Comparison of ENCODE assay signal across 23 mouse cellular contexts in genomic region chr13:15398677-15399076, GRCm38 (mm10).
DNase-seq lines count a peak whose midpoint lies in the region; ATAC-seq and TF ChIP-seq lines count a peak whose summit lies in the region.
"Had no signal": no experiment of that assay in that cellular context is flagged by ENCODE, and none has a peak within 500 bp of the region (broad histone marks: within the 10 kb centered on the region; RNA-seq: fewer than 3 reads in every experiment).

No protein-coding gene starts in this region.

- POLR2A ChIA-PET in Patski (lab: Charles Lee) = no interaction called here

- no peak overlapping the region for H3K4me3 ChIP-seq in hindbrain, postnatal 0 days (ENCODE audit: low read length)
- H3K4me3 ChIP-seq in left cerebral cortex, adult 2 months = no peak overlapping the region
- no peak overlapping the region for H3K4me3 ChIP-seq in midbrain, postnatal 0 days (ENCODE audit: low read depth, low read length)

- 63% methylated on average over 2 of the region's 2 CpGs for WGBS in hindbrain, postnatal 0 days
- WGBS in midbrain, postnatal 0 days = 70% methylated on average over 2 of the region's 2 CpGs

- DNase-seq in Patski (ENCODE audit: low read depth, low spot score) (peak; percentile 2), R1 (ENCODE audit: low read depth, low spot score) (peak; percentile 11), ZHBTc4 (ENCODE audit: low read depth, low spot score) (peak; percentile 33)
- no peak for DNase-seq in hindbrain, postnatal 0 days (ENCODE audit: low spot score)
- DNase-seq in left cerebral cortex, adult 2 months (ENCODE audit: extremely low spot score in 1 of 2, low spot score in 2 of 2) = no peak
- no peak for DNase-seq in midbrain, postnatal 0 days (ENCODE audit: low spot score)
- DNase-seq: adrenal gland, adult 2 months; adrenal gland, adult 8-10 months; adrenal gland, postnatal 10 days; adrenal gland, postnatal 14 days; adrenal gland, postnatal 25 days; adrenal gland, postnatal 36 days; B cell, adult 2 months; cerebellum, adult 11 months; cerebellum, adult 11-12 months; cerebellum, adult 18-20 months; cerebellum, adult 2 months; cerebellum, adult 8-10 months; cerebellum, adult 9-10 months had no signal

- in situ Hi-C loops in Patski (cut with MboI; ENCODE audit: low pct_unique_long_range_greater_than_20kb) = no loop called here

- peak; percentile 95 for ATAC-seq in Patski
- no peak for ATAC-seq in hindbrain, postnatal 0 days
- no peak for ATAC-seq in midbrain, postnatal 0 days (ENCODE audit: low FRiP score)
- ATAC-seq: activated CD4-positive, CD25-positive, alpha-beta regulatory T cell, adult 4 months; CD4-positive, CD25-positive, alpha-beta regulatory T cell, adult 4 months had no signal

- no peaks in the 10 kb centered on the region for H3K4me1 ChIP-seq in hindbrain, postnatal 0 days (ENCODE audit: insufficient read depth, low read length)
- H3K4me1 ChIP-seq in midbrain, postnatal 0 days (ENCODE audit: insufficient read depth, low read length) = no peaks in the 10 kb centered on the region

- CTCF ChIA-PET in Patski (lab: Charles Lee) = interaction anchor here (0.7 to 1.2 kb wide), 3 partner anchors 15 to 46 kb away, joined by 3 to 4 read pairs (median 3); no protein-coding TSS in a partner anchor

- H3K27ac ChIP-seq in hindbrain, postnatal 0 days = no peak overlapping the region
- no peak overlapping the region for H3K27ac ChIP-seq in left cerebral cortex, adult 2 months
- no peak overlapping the region for H3K27ac ChIP-seq in midbrain, postnatal 0 days (ENCODE audit: low read depth, low read length)

- intact Hi-C loops in left cerebral cortex, adult 2 months (cut with DNase I) = no loop called here

- H3K36me3 ChIP-seq in hindbrain, postnatal 0 days (ENCODE audit: insufficient read depth, low read length) = no peaks in the 10 kb centered on the region
- no peaks in the 10 kb centered on the region for H3K36me3 ChIP-seq in midbrain, postnatal 0 days (ENCODE audit: insufficient read depth, low read length)
- H3K36me3 ChIP-seq: G1E had no signal

- no peak for TF ChIP-seq CTCF in Patski (IDR thresholded peaks at IDR 0.05)
- no peak for TF ChIP-seq CTCF in hindbrain, postnatal 0 days (IDR thresholded peaks at IDR 0.05; ENCODE audit: low read depth)
- TF ChIP-seq CTCF in left cerebral cortex, adult 2 months (IDR thresholded peaks at IDR 0.05) = no peak
- TF ChIP-seq CTCF in midbrain, postnatal 0 days (IDR thresholded peaks at IDR 0.05) = no peak

- H3K9me3 ChIP-seq in hindbrain, postnatal 0 days (ENCODE audit: low read length) = no peaks in the 10 kb centered on the region
- no peaks in the 10 kb centered on the region for H3K9me3 ChIP-seq in midbrain, postnatal 0 days (ENCODE audit: low read length)
- H3K9me3 ChIP-seq: G1E had no signal

- H3K4me2 ChIP-seq in hindbrain, postnatal 0 days (ENCODE audit: low read depth, low read length) = no peak overlapping the region
- H3K4me2 ChIP-seq in midbrain, postnatal 0 days (ENCODE audit: low read depth, low read length, poor library complexity, severe bottlenecking) = no peak overlapping the region

- H3K27me3 ChIP-seq in Patski = no peaks in the 10 kb centered on the region
- H3K27me3 ChIP-seq in hindbrain, postnatal 0 days (ENCODE audit: insufficient read depth, low read length) = no peaks in the 10 kb centered on the region
- no peaks in the 10 kb centered on the region for H3K27me3 ChIP-seq in midbrain, postnatal 0 days (ENCODE audit: insufficient read depth, low read length)
- H3K27me3 ChIP-seq: CH12.LX had no signal

- no peak overlapping the region for H3K9ac ChIP-seq in hindbrain, postnatal 0 days (replicated peaks; ENCODE audit: low read length)
- no peak overlapping the region for H3K9ac ChIP-seq in midbrain, postnatal 0 days (replicated peaks; ENCODE audit: low read length, poor library complexity, severe bottlenecking)

Comparison
In these comparisons a context has a peak if more than half of its experiments do, and no peak if none do; other contexts are left out.
1. DNase-seq: peak in Patski (single experiment), R1 (single experiment) and ZHBTc4 (single experiment); none in hindbrain, postnatal 0 days (single experiment), left cerebral cortex, adult 2 months (0 of 2) and midbrain, postnatal 0 days (single experiment).